Mouse (Mus musculus): ENCODE measurements around the gene Lta. TPM values are rescaled to one million over a fixed set of nuclear protein-coding genes. Genes with fewer than 3 reads are reported as not detected.

The Lta gene
- polyA plus RNA-seq, 1 experiment from 2014 or later: 0.26 TPM

DNA sequence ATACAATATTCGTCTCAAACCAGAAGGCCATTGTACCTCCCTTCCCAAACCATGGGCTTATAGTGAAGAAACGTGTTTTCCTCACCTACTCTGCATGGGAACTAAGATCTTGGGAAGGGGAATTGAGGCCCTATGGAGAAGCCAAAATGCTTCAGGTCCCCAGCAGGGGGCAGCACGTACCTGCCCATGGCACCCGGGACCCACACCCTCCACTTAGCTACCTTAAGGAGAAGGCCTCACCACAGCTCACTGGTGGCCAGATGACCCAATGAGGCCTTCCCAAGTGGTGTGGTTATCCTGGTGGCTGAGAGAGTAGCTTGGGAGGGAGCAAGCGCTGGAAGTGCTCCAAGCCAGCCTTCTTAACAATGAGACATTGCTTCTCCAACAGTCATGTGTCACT, 26.6 kb downstream of the Lta start:
- 12% methylated on average over 5 of the region's 5 CpGs for WGBS
- Histone ChIP-seq H3K27ac (ENCODE audit: low read depth) (no peak overlapping the region), H3K4me1 (ENCODE audit: insufficient read depth) (no peaks in the 10 kb centered on the region), H3K4me2 (no peak overlapping the region), H3K27me3 (ENCODE audit: insufficient read depth, low read length) (no peaks in the 10 kb centered on the region), H3K36me3 (ENCODE audit: insufficient read depth) (no peaks in the 10 kb centered on the region), H3K9ac (no peak overlapping the region), H3K9me3 (ENCODE audit: low read depth, low read length) (no peaks in the 10 kb centered on the region), H3K4me3 (ENCODE audit: low read depth, low read length) (no peak overlapping the region)
- peak; percentile 94 for TF ChIP-seq CTCF (IDR thresholded peaks at IDR 0.05; ENCODE audit: low read depth)
- ATAC-seq (ENCODE audit: insufficient read depth): peak; percentile 82
- DNase-seq: peak; percentile 84

DNA sequence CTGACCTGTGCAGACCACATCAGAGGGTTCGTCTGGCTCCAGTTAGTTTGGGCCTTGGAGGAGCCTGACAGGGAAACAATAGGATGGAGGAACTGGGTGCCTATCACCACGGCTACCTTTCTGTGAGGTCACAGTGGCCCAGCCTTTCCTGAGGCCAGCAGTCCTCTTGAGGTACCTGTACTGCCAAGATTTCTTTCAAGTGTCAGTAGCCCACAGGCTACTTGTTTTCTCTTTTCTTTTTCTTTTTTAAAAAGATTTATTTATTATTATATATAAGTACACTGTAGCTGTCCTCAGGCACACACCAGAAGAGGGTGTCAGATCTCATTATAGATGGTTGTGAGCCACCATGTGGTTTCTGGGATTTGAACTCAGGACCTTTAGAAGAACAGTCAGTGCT, 29.2 kb downstream of the Lta start, which contains the start of gene Aif1:
Gene Aif1 (minus strand): TSS at position 101 of the 400 bp plus-strand sequence.
- Histone ChIP-seq H3K27ac (ENCODE audit: low read depth) (no peak within 1 kb of the TSS), H3K4me3 (ENCODE audit: low read depth, low read length) (no peak within 1 kb of the TSS), H3K27me3 (ENCODE audit: insufficient read depth, low read length) (no peaks in the 10 kb centered on the region), H3K36me3 (ENCODE audit: insufficient read depth) (no peaks in the 10 kb centered on the region), H3K4me2 (no peak within 1 kb of the TSS), H3K4me1 (ENCODE audit: insufficient read depth) (no peaks in the 10 kb centered on the region), H3K9ac (no peak within 1 kb of the TSS), H3K9me3 (ENCODE audit: low read depth, low read length) (no peaks in the 10 kb centered on the region)
- WGBS: 63% methylated on average over 2 of the region's 2 CpGs
- no peak for TF ChIP-seq CTCF (IDR thresholded peaks at IDR 0.05; ENCODE audit: low read depth)
- ATAC-seq (ENCODE audit: insufficient read depth) (no peak), DNase-seq (no peak)

DNA sequence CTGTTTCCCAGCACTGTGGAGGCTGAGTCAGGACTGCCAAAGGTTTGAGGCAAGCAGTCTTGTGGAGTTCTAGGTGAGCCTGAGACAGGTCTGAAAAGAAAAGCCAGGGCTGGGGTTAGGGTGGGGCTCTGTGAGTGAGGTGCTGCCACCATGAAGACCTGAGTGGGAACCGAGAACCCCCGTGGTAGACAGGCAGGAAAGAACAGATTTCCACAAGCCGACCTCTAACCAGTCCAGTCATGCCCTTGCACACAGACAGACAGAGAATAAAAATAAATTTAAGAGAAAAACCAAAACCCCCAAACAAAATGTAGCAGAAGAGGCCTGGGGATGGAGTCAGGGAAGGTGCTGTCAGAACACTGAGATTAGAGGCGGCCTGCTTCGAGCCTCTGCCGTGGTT, 29.8 kb downstream of the Lta start:
- no peak for ATAC-seq (ENCODE audit: insufficient read depth)

DNA sequence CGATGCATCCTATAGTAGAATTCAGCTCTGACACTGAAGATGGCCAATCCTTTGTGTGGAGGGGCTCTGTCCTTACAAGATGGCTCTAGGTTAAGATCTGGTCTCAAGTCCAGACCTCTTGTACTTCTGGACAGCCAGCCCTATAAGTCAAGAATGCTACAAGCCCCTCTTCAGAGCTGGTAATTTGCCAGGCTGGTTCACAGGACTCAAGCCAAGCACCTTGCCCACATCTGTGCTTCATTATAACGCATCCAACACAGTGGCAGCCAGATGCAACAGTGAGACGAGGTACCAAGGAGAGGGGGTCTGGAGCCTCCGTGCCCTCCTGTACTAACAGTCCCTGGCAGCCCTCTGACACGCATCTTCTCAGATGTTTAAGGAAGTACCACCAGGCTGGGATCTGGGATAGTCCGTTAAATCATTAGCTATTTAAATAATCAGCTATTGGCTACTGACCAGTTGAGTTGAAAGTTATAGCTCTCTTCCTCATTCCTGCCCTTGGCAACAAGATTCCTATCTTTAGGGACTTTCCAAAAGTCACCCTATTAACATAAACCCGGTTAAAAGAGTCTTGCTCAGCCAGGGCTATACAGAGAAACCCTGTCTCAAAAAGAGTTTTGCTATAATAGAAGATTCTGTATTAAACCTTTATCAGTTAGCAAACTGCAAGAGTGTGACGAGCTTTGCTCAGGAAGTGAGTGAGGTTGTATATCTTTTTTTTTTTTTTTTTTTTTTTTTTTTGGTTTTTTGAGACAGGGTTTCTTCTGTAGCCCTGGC, 30.8 kb downstream of the Lta start:
- Histone ChIP-seq H3K36me3 (ENCODE audit: insufficient read depth) (no peaks in the 10 kb centered on the region), H3K4me2 (no peak overlapping the region), H3K27ac (ENCODE audit: low read depth) (no peak overlapping the region), H3K9me3 (ENCODE audit: low read depth, low read length) (no peaks in the 10 kb centered on the region), H3K9ac (no peak overlapping the region), H3K4me3 (ENCODE audit: low read depth, low read length) (no peak overlapping the region), H3K27me3 (ENCODE audit: insufficient read depth, low read length) (no peaks in the 10 kb centered on the region), H3K4me1 (ENCODE audit: insufficient read depth) (no peaks in the 10 kb centered on the region)
- DNase-seq: no peak
- ATAC-seq (ENCODE audit: insufficient read depth): no peak
- WGBS: 54% methylated on average over 8 of the region's 8 CpGs
- TF ChIP-seq CTCF (IDR thresholded peaks at IDR 0.05; ENCODE audit: low read depth): no peak

More for the DNA sequence above, 29.8 kb downstream of the Lta start:
- no peak for DNase-seq
- Histone ChIP-seq H3K4me3 (ENCODE audit: low read depth, low read length) (no peak overlapping the region), H3K4me2 (no peak overlapping the region), H3K9ac (no peak overlapping the region), H3K27ac (ENCODE audit: low read depth) (no peak overlapping the region), H3K9me3 (ENCODE audit: low read depth, low read length) (no peaks in the 10 kb centered on the region), H3K36me3 (ENCODE audit: insufficient read depth) (no peaks in the 10 kb centered on the region), H3K27me3 (ENCODE audit: insufficient read depth, low read length) (no peaks in the 10 kb centered on the region), H3K4me1 (ENCODE audit: insufficient read depth) (no peaks in the 10 kb centered on the region)
- WGBS: 75% methylated on average over 6 of the region's 6 CpGs
- TF ChIP-seq CTCF (IDR thresholded peaks at IDR 0.05; ENCODE audit: low read depth): no peak

DNA sequence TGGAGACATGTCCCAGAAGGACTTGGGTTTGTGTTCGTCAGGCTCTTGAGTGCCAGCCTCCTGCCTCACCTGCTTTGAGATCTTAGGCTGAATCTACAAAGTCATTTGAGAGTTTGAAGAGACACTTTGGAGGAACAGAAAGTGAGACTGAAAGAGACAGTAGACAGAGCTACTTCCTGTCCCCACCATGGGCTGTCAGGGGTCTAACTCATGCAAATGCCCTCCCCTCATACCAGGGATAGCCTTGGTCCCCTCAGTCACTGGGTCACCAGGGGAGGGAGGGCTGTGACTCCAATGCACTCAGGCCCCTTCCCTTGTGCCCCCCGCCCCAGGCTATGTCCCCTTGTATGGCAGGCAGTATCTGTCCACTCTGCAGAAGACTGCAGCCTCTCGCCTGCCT, 31.8 kb downstream of the Lta start:
- no peak overlapping the region for H3K4me3 ChIP-seq (ENCODE audit: low read depth, low read length)
- WGBS: 67% methylated on average over 3 of the region's 3 CpGs
- H3K27ac ChIP-seq (ENCODE audit: low read depth): no peak overlapping the region
- TF ChIP-seq CTCF (IDR thresholded peaks at IDR 0.05; ENCODE audit: low read depth): no peak
- H3K9me3 ChIP-seq (ENCODE audit: low read depth, low read length): no peaks in the 10 kb centered on the region
- no peaks in the 10 kb centered on the region for H3K36me3 ChIP-seq (ENCODE audit: insufficient read depth)
- H3K4me1 ChIP-seq (ENCODE audit: insufficient read depth): no peaks in the 10 kb centered on the region
- no peaks in the 10 kb centered on the region for H3K27me3 ChIP-seq (ENCODE audit: insufficient read depth, low read length)
- no peak overlapping the region for H3K9ac ChIP-seq
- H3K4me2 ChIP-seq: no peak overlapping the region
- DNase-seq: no peak
- ATAC-seq (ENCODE audit: insufficient read depth): no peak

DNA sequence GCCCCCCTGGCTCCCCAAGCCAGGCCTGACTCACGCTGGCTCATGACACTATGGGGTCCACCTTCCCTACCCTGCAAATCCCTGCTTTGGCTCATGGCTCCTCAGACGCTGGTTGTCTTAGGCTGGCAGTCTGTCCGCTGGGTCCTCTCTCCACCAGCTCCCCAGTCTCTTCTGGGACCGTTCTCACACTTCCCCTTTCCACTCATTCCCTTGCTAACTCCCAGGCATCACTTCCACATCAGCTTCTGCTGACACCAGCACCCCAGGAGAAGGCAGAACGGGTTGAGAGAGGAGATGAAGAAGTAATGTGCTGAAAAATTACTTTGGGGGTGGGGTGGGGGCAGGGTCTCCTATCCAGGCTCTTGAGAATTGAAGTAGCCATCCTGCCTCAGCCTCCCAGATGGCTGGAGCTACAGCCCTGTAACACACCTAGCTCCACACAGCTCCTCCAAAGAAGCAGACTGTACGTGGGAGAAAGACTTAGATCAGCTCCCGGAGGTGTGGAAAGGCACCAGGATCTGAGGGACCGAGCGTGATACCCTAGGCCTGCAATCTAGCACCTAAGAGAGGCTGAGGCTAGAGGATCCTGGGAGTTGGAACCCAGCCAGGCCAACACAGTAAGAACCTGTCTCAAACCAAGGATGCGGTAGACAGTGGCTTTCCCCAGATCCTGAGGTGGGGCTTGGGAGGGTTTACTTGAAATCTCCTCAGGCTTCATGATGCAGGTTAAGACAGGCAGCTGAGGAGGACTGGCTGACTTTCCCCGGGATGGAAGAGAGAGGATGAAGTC, 32.5 kb downstream of the Lta start:
- H3K4me2 ChIP-seq: no peak overlapping the region
- 55% methylated on average over 11 of the region's 11 CpGs for WGBS
- H3K4me1 ChIP-seq (ENCODE audit: insufficient read depth): no peaks in the 10 kb centered on the region
- H3K27me3 ChIP-seq (ENCODE audit: insufficient read depth, low read length): no peaks in the 10 kb centered on the region
- no peak for DNase-seq
- no peak overlapping the region for H3K4me3 ChIP-seq (ENCODE audit: low read depth, low read length)
- no peaks in the 10 kb centered on the region for H3K36me3 ChIP-seq (ENCODE audit: insufficient read depth)
- ATAC-seq (ENCODE audit: insufficient read depth): no peak
- H3K27ac ChIP-seq (ENCODE audit: low read depth): no peak overlapping the region
- no peak for TF ChIP-seq CTCF (IDR thresholded peaks at IDR 0.05; ENCODE audit: low read depth)
- H3K9ac ChIP-seq: no peak overlapping the region; the same call in 1 of the 2 replicates
- H3K9me3 ChIP-seq (ENCODE audit: low read depth, low read length): no peaks in the 10 kb centered on the region

DNA sequence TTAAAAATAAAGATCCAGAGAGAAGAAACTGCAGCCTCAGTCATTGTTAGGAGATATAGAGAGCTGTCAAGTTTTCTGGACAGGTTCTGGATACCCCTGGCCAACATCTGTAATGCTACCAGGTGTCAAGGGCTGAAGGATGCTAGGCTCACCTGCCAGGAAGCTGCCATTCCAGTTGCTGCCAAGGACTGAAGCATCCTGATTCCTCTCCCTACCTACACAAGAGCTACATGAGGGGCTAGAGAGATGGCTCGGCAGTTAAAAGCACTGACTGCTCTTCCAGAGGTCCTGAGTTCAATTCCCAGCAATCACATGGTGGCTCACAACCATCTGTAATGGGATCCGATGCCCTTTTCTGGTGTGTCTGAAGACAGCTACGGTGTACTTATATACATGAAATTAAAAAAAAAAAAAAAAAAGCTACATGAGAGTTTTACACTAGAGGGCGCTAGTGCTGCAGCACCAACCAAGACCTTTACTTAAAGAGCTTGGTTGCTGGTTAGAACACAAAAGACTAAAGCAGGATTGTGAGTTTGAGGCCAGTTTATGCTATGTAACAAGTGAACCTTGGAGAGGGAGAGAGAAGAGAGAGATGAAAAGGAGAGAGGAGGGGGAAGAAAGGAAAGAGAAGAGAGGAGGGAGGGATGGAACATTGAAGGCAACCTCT, 36.5 kb downstream of the Lta start:
- WGBS: 10% methylated on average over 4 of the region's 4 CpGs
- no peaks in the 10 kb centered on the region for H3K36me3 ChIP-seq (ENCODE audit: insufficient read depth)
- no peak overlapping the region for H3K9ac ChIP-seq
- no peak overlapping the region for H3K27ac ChIP-seq (ENCODE audit: low read depth)
- H3K9me3 ChIP-seq (ENCODE audit: low read depth, low read length): no peaks in the 10 kb centered on the region
- H3K27me3 ChIP-seq (ENCODE audit: insufficient read depth, low read length): no peaks in the 10 kb centered on the region
- H3K4me3 ChIP-seq (ENCODE audit: low read depth, low read length): no peak overlapping the region
- peak; percentile 74 for TF ChIP-seq CTCF (IDR thresholded peaks at IDR 0.05; ENCODE audit: low read depth)
- H3K4me1 ChIP-seq (ENCODE audit: insufficient read depth): peaks cover 7% of the 10 kb centered on the region; the same call in 1 of the 2 replicates
- DNase-seq: peak; percentile 92
- no peak overlapping the region for H3K4me2 ChIP-seq
- ATAC-seq (ENCODE audit: insufficient read depth): no peak
